Mouse (Mus musculus) megakaryocyte, embryonic 14.5 days (primary cell): Measurements from ENCODE around the gene Mettl21a.

Source experiments
- FLI1 ChIP-seq: IDR thresholded peaks from 2 replicates; pipeline ENCODE4 v1.6.1; 2012; ENCODE audit warnings: low read length, inconsistent platforms, mixed read lengths
- GATA1 ChIP-seq: IDR thresholded peaks from 3 replicates; pipeline ENCODE4 v1.6.1; 2012; ENCODE audit warnings: mixed read lengths, low read length, inconsistent platforms, borderline replicate concordance

DNA sequence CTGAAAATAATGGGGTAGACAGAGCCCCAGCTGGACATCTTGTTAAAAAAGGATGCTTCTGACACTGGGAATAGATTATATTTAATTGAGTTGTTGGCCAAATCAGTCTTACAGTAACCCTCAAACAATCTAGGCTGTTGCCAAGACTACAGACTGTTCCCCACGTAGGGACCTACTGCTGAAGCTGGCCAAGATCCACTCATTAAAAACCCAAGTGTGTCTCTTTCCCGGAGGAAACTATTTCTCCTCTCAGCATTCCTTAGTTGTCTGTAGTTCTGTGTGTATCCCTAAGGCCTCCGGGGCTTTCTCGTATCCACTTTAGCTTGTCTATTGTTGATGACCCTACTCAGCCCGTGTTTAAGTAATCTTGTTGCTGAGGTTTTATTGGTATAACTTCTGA is 14.5 kb upstream of the Mettl21a start:
- TF ChIP-seq GATA1 (no peak), FLI1 (no peak)
